Mouse (Mus musculus) neural tube, embryonic 14.5 days (tissue): ENCODE data around the gene Lmx1b. TPM values are rescaled to one million over a fixed set of nuclear protein-coding genes. Genes with fewer than 3 reads are reported as not detected.

Experiments used
- ATAC-seq: fragments of 200-750 bp; cut with Nextera tagmentation; 2 replicates; pipeline ENCODE4 v1.8.0; 2017; ENCODE audit warnings: low read depth, mild to moderate bottlenecking, moderate TSS enrichment, moderate library complexity
- H3K27ac ChIP-seq: fragments of 300-500 bp; sonication (generic); 2 replicates; pipeline ENCODE4 v1.5.1; 2014; ENCODE audit warnings: low read depth, mild to moderate bottlenecking, control low read depth, low read length, moderate library complexity, mixed read lengths
- H3K27me3 ChIP-seq: fragments of 300-500 bp; sonication (generic); 2 replicates; pipeline ENCODE4 v1.6.1; 2014; ENCODE audit warnings: low read length; ENCODE audit not compliant: control insufficient read depth, insufficient read depth
- H3K36me3 ChIP-seq: fragments of 300-500 bp; sonication (generic); 2 replicates; pipeline ENCODE4 v1.6.1; 2014; ENCODE audit warnings: low read length, mixed read lengths; ENCODE audit not compliant: control insufficient read depth, insufficient read depth
- H3K4me1 ChIP-seq: fragments of 300-500 bp; sonication (generic); 2 replicates; pipeline ENCODE4 v1.6.1; 2014; ENCODE audit warnings: low read length; ENCODE audit not compliant: control insufficient read depth, insufficient read depth
- H3K4me2 ChIP-seq: fragments of 300-500 bp; sonication (generic); 2 replicates; pipeline ENCODE4 v1.6.1; 2014; ENCODE audit warnings: mild to moderate bottlenecking, low read depth, low read length, control low read depth
- H3K4me3 ChIP-seq: fragments of 300-500 bp; sonication (generic); 2 replicates; pipeline ENCODE4 v1.5.1; 2014; ENCODE audit warnings: low read depth, low read length, control low read depth, mixed read lengths
- H3K9ac ChIP-seq: fragments of 300-500 bp; sonication (generic); replicated peaks from 2 replicates; pipeline ENCODE4 v1.6.1; 2014; ENCODE audit warnings: low read depth, mild to moderate bottlenecking, control low read depth, low read length, mixed read lengths
- H3K9me3 ChIP-seq: fragments of 300-500 bp; sonication (generic); 2 replicates; pipeline ENCODE4 v1.6.1; 2016; ENCODE audit warnings: low read length; ENCODE audit not compliant: control insufficient read depth
- WGBS: fragments of 180-500 bp; shearing (Covaris S2); extraction: QIAGEN DNeasy Blood & Tissue Kit; methylation state at CpG from one replicate; pipeline ENCODE4 v1.1.7; 2014; 5-methylcytosine and 5-hydroxymethylcytosine counted together
- polyA plus RNA-seq: library from polyadenylated mRNA; unstranded; fragments of >200 nt; fragmentation: Nextera tagmentation; extraction: Ambion mirVana; gene quantifications from 2 replicates; pipeline ENCODE4 v1.2.1, GENCODE M21; 2014

Gene Lmx1b
- polyA plus RNA-seq, 1 experiment from 2014 or later = 16.3 TPM

DNA sequence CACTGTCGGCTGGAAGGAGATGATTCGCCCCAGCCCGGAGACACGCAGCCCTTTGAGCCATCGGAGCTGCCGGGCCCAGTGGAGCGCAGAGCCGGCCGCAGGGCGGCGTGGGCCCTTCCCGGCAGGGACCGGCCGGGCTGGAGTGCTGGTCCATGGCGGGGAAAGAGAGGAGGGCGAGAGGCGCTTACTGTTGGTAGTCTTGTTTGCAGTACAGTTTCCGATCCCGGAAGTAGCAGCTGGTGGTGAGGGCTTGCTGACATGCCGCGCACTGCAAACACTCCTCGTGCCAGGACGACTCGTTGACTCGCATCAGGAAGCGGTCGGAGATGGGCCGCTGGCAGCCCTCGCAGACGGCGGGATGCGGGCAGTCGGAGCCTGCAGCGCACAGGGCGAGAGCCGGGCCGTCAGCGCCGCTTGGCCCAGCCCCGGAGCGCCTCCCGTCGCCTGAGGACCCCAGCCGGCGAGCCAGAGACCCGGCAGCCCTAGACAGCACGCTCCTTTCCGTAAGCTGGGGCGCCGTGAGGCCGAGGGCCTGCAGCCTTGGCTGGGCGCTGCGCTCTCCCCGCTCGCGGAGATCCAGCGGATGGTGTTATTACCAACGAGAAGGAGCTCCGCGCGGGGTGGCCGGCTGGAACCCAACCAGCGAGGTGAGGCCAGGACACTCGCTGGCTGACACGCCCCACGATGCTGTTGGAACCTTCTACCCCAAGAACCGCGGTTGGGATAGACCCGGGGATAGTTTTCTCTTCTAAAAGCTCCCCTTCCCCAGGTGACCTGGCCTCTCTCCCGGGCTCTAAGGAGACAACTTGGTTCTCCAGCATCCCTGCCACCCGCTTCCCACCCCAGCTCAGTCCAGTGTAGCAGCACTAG lies 775 bp downstream of the Lmx1b start:
- Histone ChIP-seq H3K27me3 (peaks cover 40% of the 10 kb centered on the region), H3K4me1 (no peaks in the 10 kb centered on the region), H3K36me3 (no peaks in the 10 kb centered on the region), H3K9ac (peak overlapping the region; percentile 80), H3K4me2 (peak overlapping the region; percentile 55), H3K4me3 (peak overlapping the region; percentile 50), H3K27ac (peak overlapping the region; percentile 89), H3K9me3 (no peaks in the 10 kb centered on the region)
- WGBS = under 1% methylated on average over 50 of the region's 71 CpGs
- ATAC-seq = no peak

DNA sequence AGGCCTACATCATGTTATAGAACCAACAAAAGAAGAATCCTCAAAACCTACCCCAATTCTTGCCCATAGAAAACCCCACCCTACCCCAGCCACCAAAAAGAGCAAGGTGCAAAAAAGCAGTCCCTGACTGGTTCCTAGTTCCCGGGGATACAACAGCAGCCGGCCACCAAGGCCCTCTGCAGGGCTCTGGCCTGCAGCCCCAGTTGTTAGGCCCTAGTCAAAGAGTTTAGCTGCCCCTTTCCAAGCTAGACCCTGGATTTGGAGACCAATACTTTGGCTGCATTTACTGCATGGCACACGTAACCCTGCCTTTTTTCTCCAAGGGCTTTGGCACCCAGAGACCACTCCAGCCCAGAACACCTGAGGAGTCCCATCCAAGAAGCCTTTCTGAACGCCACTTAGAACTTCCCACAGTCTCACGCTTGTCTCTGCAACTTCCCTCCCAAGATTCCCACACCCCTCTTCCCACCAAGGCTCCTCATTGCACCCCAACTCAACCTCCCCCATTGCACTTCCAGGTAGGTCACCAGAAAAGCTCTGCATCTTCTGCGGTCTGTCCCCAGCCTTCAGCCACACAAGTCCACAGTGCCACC lies 2.1 kb downstream of the Lmx1b start:
- H3K4me1 ChIP-seq = no peaks in the 10 kb centered on the region
- no peaks in the 10 kb centered on the region for H3K9me3 ChIP-seq
- no peaks in the 10 kb centered on the region for H3K36me3 ChIP-seq
- ATAC-seq = no peak
- H3K4me2 ChIP-seq = peak overlapping the region; percentile 55
- H3K4me3 ChIP-seq = peak overlapping the region; percentile 50
- peaks cover 41% of the 10 kb centered on the region for H3K27me3 ChIP-seq
- WGBS = 11% methylated on average over 6 of the region's 6 CpGs
- H3K27ac ChIP-seq = peak overlapping the region; percentile 89
- peak overlapping the region; percentile 80 for H3K9ac ChIP-seq

GRCm38 (mm10) chr2:33637288-33637687 lies 3.0 kb downstream of the Lmx1b start:
- Histone ChIP-seq H3K4me3 (peak overlapping the region; percentile 50), H3K4me1 (no peaks in the 10 kb centered on the region), H3K4me2 (peak overlapping the region; percentile 55), H3K27ac (peak overlapping the region; percentile 89; the same call in 1 of the 2 replicates), H3K36me3 (no peaks in the 10 kb centered on the region), H3K9me3 (no peaks in the 10 kb centered on the region), H3K27me3 (peaks cover 49% of the 10 kb centered on the region), H3K9ac (peak overlapping the region; percentile 80; the same call in 1 of the 2 replicates)
- no peak for ATAC-seq
- 4% methylated on average over 7 of the region's 7 CpGs for WGBS

DNA sequence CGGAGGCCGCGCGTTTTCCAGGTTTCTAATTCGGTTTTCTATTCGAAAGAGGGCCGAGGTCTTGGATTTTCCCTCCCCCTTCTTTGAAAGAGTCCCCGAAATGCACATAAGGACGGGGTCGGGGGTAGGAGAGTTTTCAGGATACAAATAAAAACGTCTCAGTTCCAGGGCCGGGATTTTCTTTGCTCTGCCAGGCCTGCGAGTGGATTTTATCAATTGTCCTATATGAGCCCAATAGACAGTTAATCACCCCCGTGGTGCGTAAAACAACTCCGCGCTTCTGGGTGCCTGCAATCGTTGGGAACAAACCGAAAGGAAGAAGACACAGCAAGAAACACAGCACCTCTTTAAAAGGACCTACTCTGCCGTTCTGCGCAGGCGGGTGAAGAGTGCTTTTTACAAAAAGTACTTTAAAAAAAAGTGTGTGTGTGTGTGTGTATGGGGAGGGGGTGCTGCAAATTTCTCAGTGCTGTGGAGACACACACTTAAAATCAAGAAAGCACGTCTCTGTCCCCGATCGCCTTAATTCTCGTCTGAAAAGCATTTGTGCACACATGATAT lies 3.6 kb downstream of the Lmx1b start:
- no peaks in the 10 kb centered on the region for H3K9me3 ChIP-seq
- peak overlapping the region; percentile 80 for H3K9ac ChIP-seq
- peak overlapping the region; percentile 50 for H3K4me3 ChIP-seq

DNA sequence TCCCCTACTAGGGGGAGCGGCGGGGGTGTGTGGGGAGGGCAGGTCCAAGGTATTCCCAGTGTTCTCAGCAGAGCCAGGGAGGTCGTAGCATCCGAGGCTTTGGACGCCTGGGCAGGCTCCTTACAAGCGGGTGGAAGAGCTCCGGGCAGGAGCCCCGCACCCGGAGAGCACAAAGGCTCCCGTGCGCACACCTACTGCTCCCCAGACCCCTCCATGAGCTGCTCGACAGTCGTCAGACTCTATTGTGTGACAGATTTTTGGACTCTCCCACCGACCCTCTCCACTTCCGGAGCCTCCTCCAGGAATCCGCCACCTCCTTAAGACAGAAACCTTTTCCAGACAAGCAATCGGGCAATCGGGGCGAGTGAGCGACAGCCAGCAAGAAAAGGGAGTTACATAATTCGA lies 4.2 kb downstream of the Lmx1b start:
- no peaks in the 10 kb centered on the region for H3K36me3 ChIP-seq
- H3K4me1 ChIP-seq = peaks cover 4% of the 10 kb centered on the region; the same call in 1 of the 2 replicates
- under 1% methylated on average over 21 of the region's 21 CpGs for WGBS
- H3K4me3 ChIP-seq = peak overlapping the region; percentile 50
- peak overlapping the region; percentile 80 for H3K9ac ChIP-seq
- peaks cover 48% of the 10 kb centered on the region for H3K27me3 ChIP-seq
- no peaks in the 10 kb centered on the region for H3K9me3 ChIP-seq
- no peak for ATAC-seq
- peak overlapping the region; percentile 55 for H3K4me2 ChIP-seq
- H3K27ac ChIP-seq = peak overlapping the region; percentile 89

More for the DNA sequence above, 3.6 kb downstream of the Lmx1b start:
- under 1% methylated on average over 26 of the region's 26 CpGs for WGBS
- Histone ChIP-seq H3K4me1 (no peaks in the 10 kb centered on the region), H3K27me3 (peaks cover 50% of the 10 kb centered on the region), H3K36me3 (no peaks in the 10 kb centered on the region), H3K4me2 (peak overlapping the region; percentile 55), H3K27ac (peak overlapping the region; percentile 89)
- ATAC-seq = no peak

GRCm38 (mm10) chr2:33635323-33636116 lies 4.8 kb downstream of the Lmx1b start:
- WGBS = 2% methylated on average over 19 of the region's 19 CpGs
- Histone ChIP-seq H3K27me3 (peaks cover 45% of the 10 kb centered on the region), H3K36me3 (no peaks in the 10 kb centered on the region), H3K4me3 (peak overlapping the region; percentile 50), H3K4me1 (peaks cover 7% of the 10 kb centered on the region), H3K4me2 (peak overlapping the region; percentile 55), H3K9ac (peak overlapping the region; percentile 80), H3K27ac (peak overlapping the region; percentile 89), H3K9me3 (no peaks in the 10 kb centered on the region)
- no peak for ATAC-seq

DNA sequence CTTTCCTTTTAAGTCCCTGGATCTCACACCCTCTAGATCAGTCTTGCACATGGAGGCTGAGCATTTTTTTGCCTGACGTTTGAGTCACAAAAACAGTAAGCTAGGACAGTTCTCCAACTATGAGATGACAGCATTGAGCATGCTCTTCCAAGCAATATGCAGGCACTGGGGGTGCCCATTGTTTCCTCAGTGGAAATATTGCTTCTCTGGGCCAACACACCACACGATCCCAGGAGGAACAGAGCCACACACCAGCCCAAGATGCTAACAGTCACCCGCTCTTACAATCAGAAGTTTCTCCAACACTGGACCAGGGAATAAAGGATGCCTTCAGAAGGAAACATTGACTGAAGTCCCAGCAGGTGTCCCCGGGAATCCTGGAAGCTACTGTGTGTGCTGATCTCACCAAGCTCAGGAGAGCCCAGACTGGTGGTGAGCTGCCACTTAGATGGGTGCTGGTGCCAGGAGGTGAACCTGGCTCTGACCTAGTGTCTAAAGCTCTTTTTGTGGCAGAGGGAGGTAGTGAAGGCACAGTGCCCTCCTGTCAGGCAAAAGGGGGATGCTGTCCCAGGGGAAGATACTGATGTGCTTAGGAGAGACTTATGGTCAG lies 5.7 kb downstream of the Lmx1b start:
- H3K27me3 ChIP-seq = peaks cover 40% of the 10 kb centered on the region
- peak overlapping the region; percentile 80 for H3K9ac ChIP-seq
- H3K4me1 ChIP-seq = peaks cover 11% of the 10 kb centered on the region
- peak overlapping the region; percentile 50 for H3K4me3 ChIP-seq
- no peak for ATAC-seq
- H3K9me3 ChIP-seq = no peaks in the 10 kb centered on the region
- no peaks in the 10 kb centered on the region for H3K36me3 ChIP-seq
- H3K4me2 ChIP-seq = peak overlapping the region; percentile 55
- H3K27ac ChIP-seq = peak overlapping the region; percentile 89; the same call in 1 of the 2 replicates
- WGBS = 3% methylated on average over 4 of the region's 4 CpGs

- ATAC-seq = no peak
- Histone ChIP-seq H3K4me1 (peaks cover 11% of the 10 kb centered on the region), H3K4me2 (peak overlapping the region; percentile 55), H3K36me3 (no peaks in the 10 kb centered on the region), H3K4me3 (peak overlapping the region; percentile 9; the same call in 1 of the 2 replicates), H3K9ac (peak overlapping the region; percentile 80; the same call in 1 of the 2 replicates), H3K27me3 (peaks cover 42% of the 10 kb centered on the region), H3K27ac (peak overlapping the region; percentile 12; the same call in 1 of the 2 replicates), H3K9me3 (no peaks in the 10 kb centered on the region)
- 2% methylated on average over 5 of the region's 5 CpGs for WGBS
Observed at GRCm38 (mm10) chr2:33633955-33634354, 6.4 kb downstream of the Lmx1b start.
